Mouse (Mus musculus) brain, embryonic 14.5 days (tissue): Measurements from ENCODE around the gene Rpn1. TPM values are rescaled to one million over a fixed set of nuclear protein-coding genes. Genes with fewer than 3 reads are reported as not detected.
"Not testable (repeated sequence)": the region's sequence is repeated elsewhere in the genome, so short reads cannot be mapped to it uniquely, and the experiment has no call there.

Experiments used
- DNase-seq: peaks from one replicate; pipeline ENCODE4 v3.0.0-alpha.2; 2011; ENCODE audit warnings: low read depth
- CTCF ChIP-seq: fragments of 200-500 bp; IDR thresholded peaks from 2 replicates; pipeline ENCODE4 v1.5.1; 2012; ENCODE audit warnings: inconsistent platforms, mild to moderate bottlenecking, moderate library complexity, borderline replicate concordance; ENCODE audit not compliant: insufficient read depth, insufficient read length; ENCODE audit errors: extremely low read depth
- POLR2A ChIP-seq: fragments of 200-500 bp; IDR thresholded peaks from 2 replicates; pipeline ENCODE4 v1.6.1; 2012; ENCODE audit warnings: mild to moderate bottlenecking, inconsistent platforms, borderline replicate concordance; ENCODE audit not compliant: poor library complexity, insufficient read depth, insufficient read length, severe bottlenecking; ENCODE audit errors: extremely low read depth
- polyA plus RNA-seq: library from polyadenylated mRNA; depleted of rRNA; stranded (reverse); fragments of >200 nt; gene quantifications from 2 replicates; pipeline ENCODE4 v1.2.3, GENCODE M21; 2012

The Rpn1 gene
- polyA plus RNA-seq, 1 experiment = 215 TPM

GRCm38 (mm10) chr6:88105783-88106611 is 21.7 kb downstream of the Rpn1 start:
- DNase-seq = peak; percentile 97
- TF ChIP-seq CTCF = peak; percentile 96
- TF ChIP-seq POLR2A = no peak

GRCm38 (mm10) chr6:88106612-88107123 is 22.4 kb downstream of the Rpn1 start:
- TF ChIP-seq POLR2A = no peak
- TF ChIP-seq CTCF = no peak
- no peak for DNase-seq

GRCm38 (mm10) chr6:88107661-88108535 is 23.6 kb downstream of the Rpn1 start:
- DNase-seq = no peak
- TF ChIP-seq POLR2A (no peak), CTCF (no peak)

GRCm38 (mm10) chr6:88113139-88113538 is 28.9 kb downstream of the Rpn1 start:
- TF ChIP-seq CTCF (peak; percentile 96), POLR2A (no peak)
- peak; percentile 86 for DNase-seq

- DNase-seq = no peak
- no peak for TF ChIP-seq CTCF
- TF ChIP-seq POLR2A = no peak
Observed at GRCm38 (mm10) chr6:88114414-88114813, 30.1 kb downstream of the Rpn1 start.

GRCm38 (mm10) chr6:88116347-88117183 is 32.3 kb downstream of the Rpn1 start:
- TF ChIP-seq POLR2A (no peak), CTCF (no peak)
- DNase-seq = peak; percentile 87

GRCm38 (mm10) chr6:88117184-88117575 is 32.9 kb downstream of the Rpn1 start:
- TF ChIP-seq CTCF (no peak), POLR2A (no peak)
- no peak for DNase-seq

GRCm38 (mm10) chr6:88119309-88119708 is 35.0 kb downstream of the Rpn1 start:
- TF ChIP-seq CTCF (peak; percentile 2; the same call in 1 of the 2 replicates), POLR2A (no peak)
- DNase-seq = no peak

GRCm38 (mm10) chr6:88120813-88121212 is 36.5 kb downstream of the Rpn1 start:
- no peak for TF ChIP-seq POLR2A
- TF ChIP-seq CTCF = no peak
- DNase-seq = no peak

GRCm38 (mm10) chr6:88121781-88122180 is 37.5 kb downstream of the Rpn1 start:
- no peak for DNase-seq
- no peak for TF ChIP-seq POLR2A
- no peak for TF ChIP-seq CTCF

GRCm38 (mm10) chr6:88123150-88123857 is 39.0 kb downstream of the Rpn1 start:
- peak; percentile 60 for TF ChIP-seq CTCF
- no peak for TF ChIP-seq POLR2A
- no peak for DNase-seq

- TF ChIP-seq POLR2A (no peak), CTCF (peak; percentile 63)
Observed at GRCm38 (mm10) chr6:88123858-88124261, 39.6 kb downstream of the Rpn1 start.

GRCm38 (mm10) chr6:88124551-88124950 is 40.3 kb downstream of the Rpn1 start:
- TF ChIP-seq POLR2A (no peak), CTCF (no peak)
- DNase-seq = no peak

More at GRCm38 (mm10) chr6:88123858-88124261, 39.6 kb downstream of the Rpn1 start:
- DNase-seq = peak; percentile 73

- DNase-seq = not testable (repeated sequence)
Observed at GRCm38 (mm10) chr6:88125815-88126214, 41.5 kb downstream of the Rpn1 start.
